Mouse (Mus musculus) hindbrain, embryonic 11.5 days (tissue): Measurements from ENCODE around the gene St7. TPM values are rescaled to one million over a fixed set of nuclear protein-coding genes. Genes with fewer than 3 reads are reported as not detected.

ENCODE experiments used
- ATAC-seq: fragments of 200-750 bp; cut with Nextera tagmentation; 2 replicates; pipeline ENCODE4 v1.8.0; 2017; ENCODE audit warnings: mild to moderate bottlenecking, moderate TSS enrichment, moderate library complexity; ENCODE audit not compliant: low FRiP score
- DNase-seq: peaks from one replicate; pipeline ENCODE4 v3.0.0-alpha.2; 2015; ENCODE audit warnings: low spot score
- H3K27ac ChIP-seq: fragments of 300-500 bp; sonication (generic); 2 replicates; pipeline ENCODE4 v1.5.1; 2014; ENCODE audit warnings: mild to moderate bottlenecking, low read depth, low read length
- H3K27me3 ChIP-seq: fragments of 300-500 bp; sonication (generic); 2 replicates; pipeline ENCODE4 v1.6.1; 2014; ENCODE audit warnings: mild to moderate bottlenecking, low read length, moderate library complexity, mixed read lengths; ENCODE audit not compliant: control insufficient read depth, insufficient read depth
- H3K36me3 ChIP-seq: fragments of 300-500 bp; sonication (generic); 2 replicates; pipeline ENCODE4 v1.6.1; 2014; ENCODE audit warnings: mild to moderate bottlenecking, low read length, moderate library complexity, mixed read lengths; ENCODE audit not compliant: control insufficient read depth, insufficient read depth
- H3K4me1 ChIP-seq: fragments of 300-500 bp; sonication (generic); replicated peaks from 2 replicates; pipeline ENCODE4 v1.6.1; 2014; ENCODE audit warnings: low read length, mixed read lengths; ENCODE audit not compliant: control insufficient read depth, insufficient read depth
- H3K4me2 ChIP-seq: fragments of 300-500 bp; sonication (generic); replicated peaks from 2 replicates; pipeline ENCODE4 v1.6.1; 2014; ENCODE audit warnings: mild to moderate bottlenecking, low read depth, low read length
- H3K4me3 ChIP-seq: fragments of 300-500 bp; sonication (generic); 2 replicates; pipeline ENCODE4 v1.5.1; 2014; ENCODE audit warnings: low read depth, low read length
- H3K9ac ChIP-seq: fragments of 300-500 bp; sonication (generic); 2 replicates; pipeline ENCODE4 v1.6.1; 2014; ENCODE audit warnings: low read depth, low read length
- H3K9me3 ChIP-seq: fragments of 300-500 bp; sonication (generic); 2 replicates; pipeline ENCODE4 v1.6.1; 2016; ENCODE audit warnings: low read length; ENCODE audit not compliant: control insufficient read depth
- WGBS: fragments of 180-500 bp; shearing (Covaris S2); extraction: QIAGEN DNeasy Blood & Tissue Kit; methylation state at CpG from one replicate; pipeline ENCODE4 v1.1.7; 2014; 5-methylcytosine and 5-hydroxymethylcytosine counted together
- polyA plus RNA-seq: library from polyadenylated mRNA; unstranded; fragments of >200 nt; fragmentation: Nextera tagmentation; extraction: Ambion mirVana; gene quantifications from 2 replicates; pipeline ENCODE4 v1.2.1, GENCODE M21; 2014

The St7 gene
- polyA plus RNA-seq, 1 experiment from 2014 or later = 52.1 TPM

DNA sequence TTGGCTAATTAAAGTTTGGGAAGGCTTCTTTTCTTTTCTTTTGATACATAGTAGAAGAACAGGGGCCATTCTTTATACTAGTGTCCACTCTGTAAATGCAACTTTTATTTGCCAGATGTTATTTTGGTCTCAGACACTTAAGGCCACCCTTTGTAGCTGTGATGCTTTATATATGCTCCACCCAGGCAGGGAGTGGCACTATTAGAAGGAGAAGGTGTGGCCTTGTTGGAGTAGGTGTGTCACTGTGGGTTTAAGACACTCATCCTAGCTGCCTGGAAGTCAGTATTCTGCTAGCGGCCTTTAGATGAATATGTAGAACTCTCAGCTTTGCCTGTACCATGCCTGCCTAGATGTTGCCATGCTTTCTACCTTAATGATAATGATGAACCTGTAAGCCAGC, 137.2 kb downstream of the St7 start:
- H3K9ac ChIP-seq = no peak overlapping the region
- H3K36me3 ChIP-seq = no peaks in the 10 kb centered on the region
- ATAC-seq (no peak), DNase-seq (no peak)
- H3K27me3 ChIP-seq = no peaks in the 10 kb centered on the region
- no peak overlapping the region for H3K27ac ChIP-seq
- H3K4me3 ChIP-seq = no peak overlapping the region
- H3K9me3 ChIP-seq = no peaks in the 10 kb centered on the region
- H3K4me2 ChIP-seq = no peak overlapping the region
- WGBS = 100% methylated on average over 1 of the region's 1 CpGs
- no peaks in the 10 kb centered on the region for H3K4me1 ChIP-seq

DNA sequence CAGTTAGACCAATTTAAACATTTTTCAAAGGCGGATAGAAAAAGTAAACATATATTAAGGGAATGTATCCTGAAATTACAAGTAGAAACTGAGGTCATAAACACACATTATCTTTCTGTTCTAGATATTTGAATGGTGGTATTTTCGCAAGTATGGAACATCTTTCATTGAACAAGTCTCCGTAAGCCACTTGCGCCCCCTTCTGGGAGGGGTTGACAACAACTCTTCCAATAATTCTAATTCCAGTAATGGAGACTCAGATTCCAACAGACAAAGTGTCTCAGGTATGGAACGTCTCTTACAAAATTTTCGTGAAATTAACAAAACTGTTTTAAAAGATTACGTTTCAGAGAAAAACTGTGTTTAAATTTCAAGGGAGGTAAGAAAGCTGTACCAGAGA, 141.8 kb downstream of the St7 start:
- H3K4me1 ChIP-seq = no peaks in the 10 kb centered on the region
- DNase-seq = peak; percentile 82
- H3K4me3 ChIP-seq = no peak overlapping the region
- no peaks in the 10 kb centered on the region for H3K27me3 ChIP-seq
- no peak overlapping the region for H3K4me2 ChIP-seq
- no peak for ATAC-seq
- H3K9me3 ChIP-seq = no peaks in the 10 kb centered on the region
- no peak overlapping the region for H3K9ac ChIP-seq
- H3K36me3 ChIP-seq = no peaks in the 10 kb centered on the region
- 38% methylated on average over 7 of the region's 7 CpGs for WGBS
- no peak overlapping the region for H3K27ac ChIP-seq

DNA sequence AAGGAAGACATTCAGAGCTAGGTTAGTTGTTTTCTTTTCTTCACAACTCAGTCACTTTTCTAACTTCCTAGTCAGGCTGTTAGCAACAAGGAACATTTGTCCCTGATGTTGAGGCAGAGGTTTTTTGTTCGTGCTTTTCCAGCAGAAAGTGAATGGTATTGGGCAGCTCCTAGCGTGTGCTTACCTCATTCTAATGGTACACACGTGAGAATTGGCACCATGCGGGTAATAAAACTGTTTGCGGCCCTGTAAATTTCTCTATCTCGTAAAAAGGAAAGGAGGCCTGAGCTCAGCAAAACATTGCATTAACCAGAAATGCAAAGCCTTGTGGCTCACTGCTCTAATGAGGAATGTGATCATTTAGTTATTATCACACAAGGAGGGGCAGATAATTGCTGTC, 143.0 kb downstream of the St7 start:
- Histone ChIP-seq H3K27me3 (no peaks in the 10 kb centered on the region), H3K9me3 (no peaks in the 10 kb centered on the region), H3K27ac (no peak overlapping the region), H3K4me3 (no peak overlapping the region), H3K4me1 (no peaks in the 10 kb centered on the region), H3K36me3 (no peaks in the 10 kb centered on the region), H3K4me2 (no peak overlapping the region), H3K9ac (no peak overlapping the region)
- DNase-seq (no peak), ATAC-seq (no peak)
- 88% methylated on average over 6 of the region's 6 CpGs for WGBS

DNA sequence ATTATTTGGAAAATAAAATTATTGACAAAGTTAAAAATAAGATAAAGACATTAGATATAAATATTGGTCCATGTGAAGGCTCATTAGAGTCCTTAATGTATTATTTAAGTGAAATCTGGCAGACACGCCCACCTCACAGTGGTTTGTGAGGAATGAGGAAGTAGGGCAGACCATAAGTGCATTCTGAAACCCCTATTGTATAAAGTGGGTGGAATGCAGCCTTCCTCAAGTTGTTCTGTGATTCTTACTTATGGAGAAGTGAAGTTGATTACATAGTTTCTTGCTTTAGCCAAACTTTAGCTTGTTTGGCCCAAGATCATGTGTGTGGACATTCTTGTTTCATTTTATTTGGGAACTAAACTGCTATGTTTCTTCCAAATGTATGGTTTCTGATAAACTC, 144.9 kb downstream of the St7 start:
- Histone ChIP-seq H3K4me1 (no peaks in the 10 kb centered on the region), H3K4me2 (no peak overlapping the region), H3K9me3 (no peaks in the 10 kb centered on the region), H3K27ac (no peak overlapping the region), H3K4me3 (no peak overlapping the region), H3K9ac (no peak overlapping the region), H3K27me3 (no peaks in the 10 kb centered on the region), H3K36me3 (no peaks in the 10 kb centered on the region)
- DNase-seq (no peak), ATAC-seq (no peak)
- WGBS = 88% methylated on average over 1 of the region's 1 CpGs

DNA sequence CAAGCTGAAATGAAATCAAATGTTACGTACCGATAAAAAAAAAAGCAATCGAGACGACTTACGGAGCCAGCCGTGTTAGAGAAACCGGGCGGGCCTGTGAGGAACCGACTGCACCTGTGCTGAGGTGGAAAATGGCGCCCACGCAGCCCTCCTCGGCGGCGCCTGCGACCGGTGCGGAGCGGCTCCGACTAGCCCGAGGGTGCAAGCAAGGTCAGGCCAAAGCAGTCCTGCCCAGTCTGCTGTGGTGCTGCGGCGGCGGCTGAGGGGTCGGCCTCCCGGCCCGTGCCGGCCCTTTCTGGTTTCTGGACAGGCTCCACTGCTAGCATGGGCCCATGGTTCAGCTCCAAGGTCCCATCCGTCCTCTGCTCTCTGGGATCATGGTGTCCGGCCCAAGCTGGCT, 147.7 kb downstream of the St7 start:
- no peaks in the 10 kb centered on the region for H3K36me3 ChIP-seq
- H3K9ac ChIP-seq = no peak overlapping the region
- no peak for ATAC-seq
- no peak overlapping the region for H3K4me2 ChIP-seq
- 75% methylated on average over 29 of the region's 29 CpGs for WGBS
- no peaks in the 10 kb centered on the region for H3K9me3 ChIP-seq
- DNase-seq = no peak
- H3K4me1 ChIP-seq = no peaks in the 10 kb centered on the region
- H3K27ac ChIP-seq = no peak overlapping the region
- no peaks in the 10 kb centered on the region for H3K27me3 ChIP-seq
- no peak overlapping the region for H3K4me3 ChIP-seq

DNA sequence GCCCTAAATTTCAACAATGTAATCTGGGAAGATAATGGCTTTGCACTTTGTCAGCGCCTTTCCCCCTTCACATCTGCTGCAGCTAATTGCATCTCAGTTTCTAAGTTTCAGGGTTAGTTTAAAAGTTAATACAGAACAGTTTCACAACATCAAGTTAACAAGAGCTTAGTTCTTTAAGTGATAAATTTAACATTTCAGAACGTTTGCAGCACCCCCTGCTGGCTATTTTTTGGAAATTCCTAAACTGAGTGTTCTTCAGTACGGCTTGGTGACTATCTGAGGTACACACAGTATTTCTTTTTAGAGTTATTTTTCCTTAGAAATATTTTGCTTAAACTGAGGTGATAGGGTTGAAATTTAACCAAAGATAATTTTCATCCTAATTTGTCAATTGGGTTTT, 150.0 kb downstream of the St7 start:
- Histone ChIP-seq H3K9ac (no peak overlapping the region), H3K27ac (no peak overlapping the region), H3K4me2 (no peak overlapping the region), H3K4me3 (no peak overlapping the region), H3K27me3 (no peaks in the 10 kb centered on the region), H3K4me1 (no peaks in the 10 kb centered on the region), H3K36me3 (no peaks in the 10 kb centered on the region), H3K9me3 (no peaks in the 10 kb centered on the region)
- ATAC-seq (no peak), DNase-seq (peak; percentile 71)
- 34% methylated on average over 3 of the region's 3 CpGs for WGBS

DNA sequence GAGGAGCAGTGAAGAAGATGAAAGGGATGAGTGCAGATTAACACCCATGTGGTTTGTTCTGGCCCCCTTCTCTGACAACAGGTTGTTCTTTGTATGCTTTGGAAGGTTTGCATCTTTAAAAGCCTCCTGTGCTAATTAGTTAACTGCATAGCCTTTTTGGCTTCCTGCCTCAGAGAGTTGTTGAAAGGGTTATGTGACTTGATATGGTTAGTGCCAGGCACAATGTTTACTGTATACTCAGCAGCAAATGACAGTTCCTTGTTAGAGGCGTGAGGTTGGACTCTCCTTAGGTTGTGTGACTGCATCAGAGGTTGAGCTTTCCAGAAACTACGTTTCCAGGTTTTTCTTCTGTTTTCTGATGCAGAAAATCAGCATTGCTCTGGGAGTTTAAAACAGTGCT, 158.6 kb downstream of the St7 start:
- no peak overlapping the region for H3K4me2 ChIP-seq
- 82% methylated on average over 2 of the region's 2 CpGs for WGBS
- H3K4me1 ChIP-seq = no peaks in the 10 kb centered on the region
- H3K9me3 ChIP-seq = no peaks in the 10 kb centered on the region
- H3K27ac ChIP-seq = no peak overlapping the region
- DNase-seq (no peak), ATAC-seq (no peak)
- H3K27me3 ChIP-seq = no peaks in the 10 kb centered on the region
- no peak overlapping the region for H3K4me3 ChIP-seq
- no peaks in the 10 kb centered on the region for H3K36me3 ChIP-seq
- H3K9ac ChIP-seq = no peak overlapping the region

DNA sequence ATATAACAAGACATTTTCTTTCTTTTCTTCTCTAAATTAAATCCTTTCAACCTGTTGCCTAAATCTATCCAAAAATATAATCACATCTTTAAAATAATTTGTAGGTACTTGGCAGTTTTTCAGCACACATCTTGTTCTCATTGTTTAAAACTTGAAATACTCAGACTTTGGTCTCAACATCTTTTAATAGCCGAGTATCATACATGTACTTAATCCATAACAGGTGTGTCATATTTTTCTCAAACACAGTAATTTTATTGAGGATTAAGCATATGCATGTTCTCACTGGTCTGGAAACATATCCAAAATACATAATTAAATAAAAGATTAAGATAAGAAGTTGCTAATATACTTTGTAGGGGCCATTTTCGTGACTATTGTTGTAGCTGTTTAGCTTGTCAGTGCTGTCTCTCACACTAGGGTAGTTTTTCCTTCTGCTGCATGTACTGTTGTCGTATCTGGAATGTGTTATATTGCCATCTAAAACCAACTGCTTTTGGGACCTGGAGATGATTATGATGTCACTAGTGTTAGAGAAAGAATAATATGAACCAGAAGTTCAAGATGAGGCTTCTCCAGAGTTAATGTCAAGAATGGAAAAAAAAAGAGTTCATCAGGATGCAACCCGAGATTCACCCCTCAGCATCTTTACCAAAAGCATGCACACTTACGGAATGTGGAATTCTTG, 161.0 kb downstream of the St7 start:
- Histone ChIP-seq H3K27me3 (no peaks in the 10 kb centered on the region), H3K4me2 (no peak overlapping the region), H3K27ac (no peak overlapping the region), H3K9ac (no peak overlapping the region), H3K4me3 (no peak overlapping the region), H3K36me3 (no peaks in the 10 kb centered on the region), H3K4me1 (no peaks in the 10 kb centered on the region), H3K9me3 (no peaks in the 10 kb centered on the region)
- WGBS = 81% methylated on average over 5 of the region's 5 CpGs
- DNase-seq (no peak), ATAC-seq (no peak)

DNA sequence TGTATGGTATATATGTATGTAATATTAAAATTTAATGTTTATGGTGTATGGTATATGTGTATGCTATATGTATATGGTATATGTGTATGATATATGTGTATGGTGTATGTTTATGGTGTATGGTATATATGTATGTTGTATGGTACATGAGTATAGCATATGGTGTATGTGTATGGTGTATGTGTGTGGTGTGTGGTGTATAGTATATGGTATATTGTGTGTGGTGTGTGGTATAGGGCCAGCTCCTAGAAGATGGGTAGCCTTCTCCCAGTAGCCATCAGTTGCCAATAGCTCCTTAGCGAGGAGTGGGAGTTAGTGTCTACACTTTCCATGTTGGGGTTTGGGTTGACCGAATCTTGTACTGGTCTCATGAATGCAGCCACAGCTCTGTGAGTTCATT, 162.9 kb downstream of the St7 start:
- 91% methylated on average over 2 of the region's 2 CpGs for WGBS

More for the DNA sequence above, 162.9 kb downstream of the St7 start:
- Histone ChIP-seq H3K4me1 (no peaks in the 10 kb centered on the region), H3K9ac (no peak overlapping the region), H3K4me2 (no peak overlapping the region), H3K27me3 (no peaks in the 10 kb centered on the region), H3K9me3 (no peaks in the 10 kb centered on the region), H3K27ac (no peak overlapping the region), H3K4me3 (no peak overlapping the region), H3K36me3 (no peaks in the 10 kb centered on the region)
- ATAC-seq (no peak), DNase-seq (no peak)
